Mouse (Mus musculus) G1E (cell line): Measurements from ENCODE around the gene Gdpd1. TPM values are rescaled to one million over a fixed set of nuclear protein-coding genes. Genes with fewer than 3 reads are reported as not detected.
A peak's percentile ranks its signal among the peaks of the same experiment; 100 is the strongest.

Experiments
- ATAC-seq: 2 replicates; pipeline ENCODE4 v1.8.0; 2016; ENCODE audit warnings: mild to moderate bottlenecking; ENCODE audit not compliant: insufficient number of reproducible peaks, poor library complexity, low FRiP score, severe bottlenecking; ENCODE audit errors: extremely low read depth
- DNase-seq: peaks from one replicate; pipeline ENCODE4 v3.0.0; 2012; ENCODE audit warnings: low spot score
- H3K27me3 ChIP-seq: 2 replicates; pipeline ENCODE4 v1.6.1; 2012; ENCODE audit warnings: mild to moderate bottlenecking, low read length, inconsistent platforms; ENCODE audit not compliant: insufficient read depth
- H3K36me3 ChIP-seq: replicated peaks from 2 replicates; pipeline ENCODE3; 2012; ENCODE audit warnings: mild to moderate bottlenecking, inconsistent platforms
- H3K4me1 ChIP-seq: 2 replicates; pipeline ENCODE4 v1.6.1; 2012; ENCODE audit warnings: low read depth, low read length, inconsistent platforms, mixed read lengths; ENCODE audit not compliant: insufficient read depth
- H3K4me3 ChIP-seq: 2 replicates; pipeline ENCODE4 v1.5.1; 2012; ENCODE audit warnings: low read depth, mild to moderate bottlenecking, inconsistent platforms, low read length, moderate library complexity, mixed read lengths
- H3K9me3 ChIP-seq: replicated peaks from 2 replicates; pipeline ENCODE4 v1.6.1; 2012; ENCODE audit warnings: inconsistent platforms
- CTCF ChIP-seq: IDR thresholded peaks from 2 replicates; pipeline ENCODE4 v1.5.1; 2012; ENCODE audit warnings: low read depth, low read length, inconsistent platforms, mixed read lengths
- GATA1 ChIP-seq: IDR thresholded peaks from 2 replicates; pipeline ENCODE4 v1.6.1; 2012; ENCODE audit warnings: borderline replicate concordance, low read length, inconsistent platforms, mixed read lengths
- GATA2 ChIP-seq: IDR thresholded peaks from 2 replicates; pipeline ENCODE4 v1.6.1; 2012; ENCODE audit warnings: low read depth, low read length, inconsistent platforms, borderline replicate concordance
- POLR2AphosphoS5 ChIP-seq: IDR thresholded peaks from 2 replicates; pipeline ENCODE4 v1.6.1; 2012; ENCODE audit warnings: low read depth, low read length, inconsistent platforms; ENCODE audit not compliant: insufficient replicate concordance
- TAL1 ChIP-seq: conservative IDR thresholded peaks from 2 replicates; pipeline ENCODE4 v1.6.1; 2012; ENCODE audit warnings: low read depth, low read length, inconsistent platforms, mixed read lengths
- polyA plus RNA-seq: library from polyadenylated mRNA; stranded (reverse); fragments of >175 nt; gene quantifications from 2 replicates; pipeline ENCODE4 v1.2.3, GENCODE M21; 2012
- total RNA-seq, 2 experiments: library from RNA; stranded (forward) in 1 of 2; stranded (reverse) in 1 of 2; fragments of 200-1000 nt in 1 of 2; fragments of >200 nt in 1 of 2; fragmentation: Nextera tagmentation in 1 of 2; gene quantifications; 2 replicates each; pipeline ENCODE4 v1.2.3; 2014 to 2017

The Gdpd1 gene
- total and polyA plus RNA-seq, 3 experiments: 0.05 to 1.5 (median 0.87) TPM

DNA sequence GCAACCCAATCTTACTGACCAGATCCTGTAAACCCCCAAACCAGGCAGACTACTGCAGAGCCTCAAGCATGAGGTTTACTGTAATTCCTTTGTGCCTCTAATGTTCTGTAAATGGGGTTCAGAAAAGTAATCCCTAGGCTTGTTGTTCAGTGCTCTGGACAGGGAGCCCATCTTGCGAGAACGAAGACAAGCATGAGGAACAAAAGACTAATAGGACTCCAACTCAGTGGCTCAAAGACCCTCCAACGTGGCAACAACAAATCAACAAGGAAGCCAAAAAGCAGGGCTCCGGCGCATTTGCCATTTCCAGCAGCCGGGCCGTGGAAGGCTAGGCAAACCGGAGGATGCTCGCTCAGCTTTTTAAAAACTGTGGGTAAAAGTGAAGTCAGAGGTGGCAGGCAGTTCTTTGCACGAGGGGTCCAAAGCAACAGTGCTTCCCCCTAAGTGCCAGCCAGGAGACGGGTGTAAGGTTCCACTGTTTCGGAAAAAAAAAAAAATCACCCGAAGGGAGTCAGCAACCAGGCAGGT is 81.3 kb downstream of the Gdpd1 start:
- Histone ChIP-seq H3K4me1 (peaks cover 32% of the 10 kb centered on the region), H3K36me3 (no peaks in the 10 kb centered on the region), H3K4me3 (peak overlapping the region; percentile 86), H3K9me3 (no peaks in the 10 kb centered on the region), H3K27me3 (peaks cover 24% of the 10 kb centered on the region)
- ATAC-seq (no peak), DNase-seq (no peak)
- TF ChIP-seq GATA2 (no peak), GATA1 (no peak), TAL1 (no peak), POLR2AphosphoS5 (no peak), CTCF (no peak)

DNA sequence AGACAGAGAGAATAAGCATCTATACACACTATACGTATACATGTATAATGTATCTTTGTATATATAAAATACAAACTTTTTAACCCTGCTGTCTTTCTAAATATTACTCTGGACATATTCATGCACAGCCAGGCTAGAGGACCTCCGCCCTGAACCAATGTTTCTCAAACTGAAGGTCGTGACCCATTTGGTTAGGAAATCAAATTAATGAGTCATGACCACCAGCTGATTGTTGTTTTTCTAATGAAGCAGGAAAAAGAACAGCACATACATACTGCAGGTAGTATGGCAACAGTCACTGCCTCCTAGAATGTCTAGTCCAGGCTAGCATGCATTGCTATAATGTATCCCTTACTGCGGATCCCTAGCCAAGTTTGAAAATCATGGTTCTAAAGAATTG is 82.6 kb downstream of the Gdpd1 start:
- ATAC-seq (no peak), DNase-seq (no peak)
- Histone ChIP-seq H3K4me3 (no peak overlapping the region), H3K36me3 (no peaks in the 10 kb centered on the region), H3K4me1 (peaks cover 32% of the 10 kb centered on the region), H3K9me3 (no peaks in the 10 kb centered on the region), H3K27me3 (peaks cover 23% of the 10 kb centered on the region)
- no peak for TF ChIP-seq TAL1
- TF ChIP-seq CTCF: no peak
- TF ChIP-seq POLR2AphosphoS5: no peak
- TF ChIP-seq GATA1: no peak
- no peak for TF ChIP-seq GATA2

DNA sequence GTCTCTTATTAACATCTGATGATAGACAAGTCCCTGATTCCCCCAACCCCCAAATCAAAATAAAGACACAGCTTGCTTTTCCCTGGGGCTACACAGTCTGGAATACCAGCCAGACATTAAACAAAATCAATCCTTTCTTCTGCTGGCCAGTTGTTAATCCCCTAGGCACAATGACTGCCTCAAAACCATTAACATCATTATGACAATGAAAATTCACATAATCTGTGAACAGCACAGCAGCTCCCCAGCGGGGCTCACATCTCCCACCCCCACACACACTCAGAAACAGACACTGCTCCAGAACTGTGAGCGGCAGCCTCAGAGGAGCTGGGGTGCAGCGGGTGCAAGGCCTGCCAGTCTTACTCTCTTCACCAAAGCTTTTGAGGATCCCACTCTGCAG is 83.6 kb downstream of the Gdpd1 start:
- H3K4me3 ChIP-seq: no peak overlapping the region
- H3K4me1 ChIP-seq: peaks cover 32% of the 10 kb centered on the region
- H3K9me3 ChIP-seq: no peaks in the 10 kb centered on the region
- DNase-seq: no peak
- peaks cover 27% of the 10 kb centered on the region for H3K27me3 ChIP-seq
- TF ChIP-seq POLR2AphosphoS5 (no peak), CTCF (no peak), GATA2 (no peak)
- ATAC-seq: no peak
- no peaks in the 10 kb centered on the region for H3K36me3 ChIP-seq

DNA sequence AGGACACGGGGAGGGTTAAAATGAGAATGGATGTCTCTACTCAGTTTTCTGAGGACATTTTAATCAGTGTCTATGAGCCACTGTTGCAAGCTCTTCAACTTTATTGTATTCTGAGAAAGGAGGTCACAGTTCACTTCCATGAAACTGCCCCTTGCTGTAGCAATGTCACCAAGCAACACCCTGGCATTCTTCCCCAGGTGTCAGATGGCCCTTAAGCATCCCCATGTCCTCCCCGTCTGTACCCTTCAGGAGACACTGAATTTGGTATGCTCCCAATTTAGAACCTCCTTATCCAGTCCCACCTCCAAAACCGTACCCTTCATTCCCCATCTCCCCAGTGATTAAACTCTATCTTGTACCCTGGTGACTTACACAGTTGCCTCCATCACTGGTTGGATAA is 88.9 kb downstream of the Gdpd1 start:
- no peaks in the 10 kb centered on the region for H3K4me1 ChIP-seq
- no peak for DNase-seq
- TF ChIP-seq CTCF (no peak), POLR2AphosphoS5 (no peak), GATA1 (no peak), TAL1 (no peak), GATA2 (no peak)

More for the DNA sequence above, 88.9 kb downstream of the Gdpd1 start:
- Histone ChIP-seq H3K4me3 (no peak overlapping the region), H3K36me3 (no peaks in the 10 kb centered on the region), H3K9me3 (no peaks in the 10 kb centered on the region), H3K27me3 (peaks cover 15% of the 10 kb centered on the region)
- ATAC-seq: no peak

Other genes starting within 250 kb of the Gdpd1 start
- 4.8 and 7.0 TPM in 2 replicates for gene Ypel2, start 80.4 kb downstream of the Gdpd1 start, total RNA-seq (2014; fragmentation: Nextera tagmentation)
- gene Ypel2, start 80.4 kb downstream of the Gdpd1 start, total RNA-seq (2017): 6.1 and 8.2 TPM in 2 replicates
- gene Ypel2, start 80.4 kb downstream of the Gdpd1 start, polyA plus RNA-seq: 1.2 and 1.5 TPM in 2 replicates
- 19.3 and 21.8 TPM in 2 replicates for gene Smg8, start 12.7 kb upstream of the Gdpd1 start, total RNA-seq (2014; fragmentation: Nextera tagmentation)
- gene Smg8, start 12.7 kb upstream of the Gdpd1 start, total RNA-seq (2017): 20.2 and 20.5 TPM in 2 replicates
- 3.5 and 5.7 TPM in 2 replicates for gene Smg8, start 12.7 kb upstream of the Gdpd1 start, polyA plus RNA-seq
- gene Prr11, start 34.6 kb upstream of the Gdpd1 start, total RNA-seq (2014; fragmentation: Nextera tagmentation): 67.3 and 75.6 TPM in 2 replicates
- gene Prr11, start 34.6 kb upstream of the Gdpd1 start, total RNA-seq (2017): 7.6 and 9.1 TPM in 2 replicates
- 1.0 and 1.2 TPM in 2 replicates for gene Prr11, start 34.6 kb upstream of the Gdpd1 start, polyA plus RNA-seq
- gene Ska2, start 35.2 kb upstream of the Gdpd1 start, total RNA-seq (2014; fragmentation: Nextera tagmentation): 35.5 and 63.7 TPM in 2 replicates
- gene Ska2, start 35.2 kb upstream of the Gdpd1 start, total RNA-seq (2017): 50.0 and 56.5 TPM in 2 replicates
- 0.72 and 1.1 TPM in 2 replicates for gene Ska2, start 35.2 kb upstream of the Gdpd1 start, polyA plus RNA-seq
- 34.0 and 41.2 TPM in 2 replicates for gene Trim37, start 53.0 kb upstream of the Gdpd1 start, total RNA-seq (2014; fragmentation: Nextera tagmentation)
- gene Trim37, start 53.0 kb upstream of the Gdpd1 start, total RNA-seq (2017): 50.8 and 54.7 TPM in 2 replicates
- gene Trim37, start 53.0 kb upstream of the Gdpd1 start, polyA plus RNA-seq: 14.5 and 19.7 TPM in 2 replicates